Mouse (Mus musculus): ENCODE results near the gene Fryl. TPM values are rescaled to one million over a fixed set of nuclear protein-coding genes. Genes with fewer than 3 reads are reported as not detected.

Gene Fryl
- 11.7 and 13.7 TPM in 2 replicates for polyA plus RNA-seq (2012; rRNA removed)

DNA sequence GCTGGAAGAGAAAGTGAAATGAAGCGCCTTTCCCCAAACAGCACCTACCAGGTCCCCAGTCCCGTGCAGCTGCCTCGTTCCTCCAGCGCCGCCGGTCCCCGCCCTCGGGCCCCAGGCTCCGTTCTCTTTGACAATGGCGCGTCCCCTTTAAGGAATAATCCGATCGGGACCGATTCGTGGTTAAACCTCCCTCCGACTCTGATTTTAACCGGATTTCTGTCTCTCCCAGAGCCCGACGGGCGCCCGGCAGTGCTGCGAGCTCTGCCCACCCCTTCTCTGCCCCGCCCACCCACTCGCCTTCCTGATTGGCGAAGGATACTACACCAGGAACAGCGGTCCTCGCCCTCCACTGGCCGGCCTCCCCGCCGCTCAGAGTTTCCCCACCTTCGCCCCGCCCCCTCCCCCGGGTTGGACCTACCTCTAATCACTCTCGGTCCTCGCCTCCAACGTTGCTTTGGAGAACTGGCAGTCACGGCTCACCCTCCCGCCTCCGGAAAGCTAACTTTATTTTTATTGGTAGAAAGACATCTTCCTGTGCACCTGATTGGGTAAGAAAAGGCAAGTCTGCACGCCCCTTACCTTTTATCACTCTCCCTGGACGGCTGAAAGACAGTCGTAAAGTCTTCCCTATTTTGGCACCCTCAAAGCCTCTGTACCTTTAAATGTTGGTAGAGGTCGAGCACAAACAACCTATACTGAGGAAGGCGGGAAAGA lies at the start of gene Fryl:
Gene Fryl, minus strand, starts transcription at position 268 of the 714 bp plus-strand sequence.

DNA sequence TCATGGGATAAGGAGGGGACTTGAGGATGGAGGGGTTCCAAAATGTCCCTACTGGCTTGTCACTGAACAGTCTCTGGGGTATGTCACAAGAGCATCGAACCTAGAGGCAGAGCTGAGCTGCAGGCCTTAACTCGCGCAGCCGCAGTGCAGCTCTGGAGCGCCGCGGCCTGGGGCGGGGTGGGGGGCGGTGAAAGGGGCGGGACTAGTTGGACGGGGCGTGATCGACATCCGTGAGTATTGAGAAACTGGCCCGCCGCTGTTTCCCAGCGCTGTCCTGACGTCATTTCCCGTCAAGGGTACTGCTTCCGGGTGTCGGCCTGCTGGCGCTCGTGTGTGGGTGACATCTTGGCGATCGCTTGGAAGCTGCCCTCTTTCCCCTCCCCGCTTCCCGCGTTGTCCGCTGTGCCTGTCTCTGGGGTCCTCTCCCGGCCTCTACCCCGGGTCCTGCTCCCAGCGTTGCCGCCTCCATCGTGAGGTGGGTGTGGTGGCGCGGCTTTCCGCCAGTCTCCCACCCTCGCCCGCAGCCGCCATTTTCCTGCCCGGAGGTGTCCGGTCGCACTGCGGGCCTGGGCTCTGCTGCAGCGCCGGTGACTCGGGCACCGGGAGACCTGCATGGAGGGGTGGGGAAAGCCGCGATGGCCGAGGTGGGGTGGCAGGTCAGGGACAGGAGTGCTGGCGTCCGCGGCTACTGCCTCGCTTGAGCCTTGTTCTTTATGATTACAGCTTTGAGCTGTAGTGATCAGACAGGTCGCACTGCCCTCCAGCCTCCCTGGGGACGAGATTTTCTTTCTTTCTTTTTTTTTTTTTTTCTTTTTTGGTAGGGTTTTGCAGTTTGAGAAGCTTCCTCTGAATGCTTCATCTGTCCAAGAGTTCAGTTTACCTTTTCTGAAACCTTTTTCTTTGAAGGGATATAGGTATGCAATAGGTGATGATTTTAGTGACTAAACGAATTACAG lies 36.4 kb upstream of the Fryl start, which contains the start of gene Ociad1:
Gene Ociad1, plus strand, starts transcription at position 283 of the 956 bp plus-strand sequence.

DNA sequence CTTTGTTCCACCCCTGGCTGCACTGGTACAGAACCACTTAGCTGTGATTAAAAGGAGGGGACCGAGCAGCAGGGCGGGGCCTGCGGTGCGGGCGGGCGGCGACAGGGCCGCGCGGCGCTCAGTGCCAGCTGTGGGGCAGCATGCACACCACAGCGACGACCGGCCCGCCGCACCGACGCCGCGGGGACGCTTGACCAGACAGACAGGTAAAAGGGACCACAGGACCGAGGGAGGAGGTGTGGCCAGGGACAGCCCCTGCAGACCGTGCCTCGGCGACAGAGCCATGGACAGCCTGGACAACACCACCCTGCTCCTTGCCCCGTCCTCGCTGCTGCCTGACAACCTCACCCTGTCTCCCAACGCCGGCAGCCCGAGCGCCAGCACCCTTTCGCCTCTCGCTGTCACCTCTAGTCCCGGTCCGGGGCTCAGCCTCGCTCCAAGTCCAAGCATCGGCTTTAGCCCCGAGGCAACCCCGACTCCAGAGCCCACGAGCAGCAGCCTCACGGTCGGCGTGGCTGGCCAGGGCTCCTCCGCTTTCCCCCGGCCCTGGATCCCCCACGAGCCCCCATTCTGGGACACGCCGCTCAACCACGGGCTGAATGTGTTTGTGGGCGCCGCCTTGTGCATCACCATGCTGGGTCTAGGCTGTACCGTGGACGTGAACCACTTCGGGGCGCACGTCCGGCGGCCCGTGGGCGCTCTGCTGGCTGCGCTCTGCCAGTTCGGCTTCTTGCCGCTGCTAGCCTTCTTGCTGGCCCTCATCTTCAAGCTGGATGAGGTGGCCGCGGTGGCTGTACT lies 249.4 kb downstream of the Fryl start, which contains the start of gene Slc10a4:
Gene Slc10a4, plus strand, starts transcription at position 100 of the 798 bp plus-strand sequence.

DNA sequence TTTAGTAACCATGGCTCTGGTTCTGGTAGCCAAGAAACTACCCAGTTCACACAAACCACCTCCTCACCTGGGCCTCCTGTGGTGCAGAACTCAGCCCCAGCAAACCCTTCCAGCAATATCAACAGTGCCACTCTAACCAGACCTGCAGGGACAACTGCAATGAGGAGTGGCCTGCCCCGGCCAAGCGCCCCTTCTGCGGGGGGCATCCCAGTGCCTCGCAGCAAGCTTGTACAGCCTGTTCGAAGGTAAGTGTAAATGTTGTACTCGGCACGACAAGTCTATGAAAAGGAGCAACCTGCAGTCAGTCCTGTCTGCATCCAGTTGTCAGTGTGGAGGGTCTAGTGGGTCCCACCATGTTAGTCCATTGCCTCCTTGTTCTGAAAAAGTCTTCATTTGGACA lies 281.8 kb downstream of the Fryl start, which contains the start of gene Gm10135:
Gene Gm10135, minus strand, starts transcription at position 101 of the 400 bp plus-strand sequence.

Other genes starting within 250 kb of the Fryl start
- gene Slc10a4, start 249.7 kb downstream of the Fryl start, polyA plus RNA-seq (2012; rRNA removed): 0.02 TPM in 2 replicates
- 72.6 and 75.9 TPM in 2 replicates for gene Ociad1, start 36.2 kb upstream of the Fryl start, polyA plus RNA-seq (2012; rRNA removed)
- gene Ociad2, start 84.4 kb upstream of the Fryl start, polyA plus RNA-seq (2012; rRNA removed): 0.46 and 0.62 TPM in 2 replicates
- not detected in 2 replicates for gene Cwh43, start 149.5 kb upstream of the Fryl start, polyA plus RNA-seq (2012; rRNA removed)
- 2.0 and 2.3 TPM in 2 replicates for gene Dcun1d4, start 224.4 kb upstream of the Fryl start, polyA plus RNA-seq (2012; rRNA removed)